In genomic region chr9:58546630-58547360, GRCm38 (mm10) we compare ENCODE assay signal across 11 mouse cellular contexts. TPM values are rescaled to one million over a fixed set of nuclear protein-coding genes. Genes with fewer than 3 reads are reported as not detected.
DNase-seq lines count a peak whose midpoint lies in the region; ATAC-seq and TF ChIP-seq lines count a peak whose summit lies in the region.
"Had no signal": no experiment of that assay in that cellular context is flagged by ENCODE, and none has a peak within 500 bp of the region (broad histone marks: within the 10 kb centered on the region; RNA-seq: fewer than 3 reads in every experiment).

No protein-coding gene starts in this region.

- intact Hi-C loops in gastrocnemius, adult 2 months (cut with DNase I) = loop anchor here (10.0 kb wide), 1 partner anchor 328 kb away; no protein-coding TSS in a partner anchor

- no peak for TF ChIP-seq CTCF in gastrocnemius, adult 2 months (IDR thresholded peaks at IDR 0.05)

- peak overlapping the region; percentile 3; the same call in 1 of the 2 replicates for H3K27ac ChIP-seq in gastrocnemius, adult 2 months
- H3K27ac ChIP-seq: limb, embryonic 13.5 days had no signal

- peak overlapping the region; percentile 3; the same call in 1 of the 2 replicates for H3K4me3 ChIP-seq in gastrocnemius, adult 2 months
- H3K4me3 ChIP-seq: limb, embryonic 13.5 days had no signal

- ATAC-seq in monocyte, adult 5-6 weeks (replicated peaks; ENCODE audit: insufficient number of reproducible peaks, low FRiP score, low TSS enrichment, poor library complexity, severe bottlenecking) = no peak
- ATAC-seq: hindbrain, embryonic 16.5 days had no signal

- DNase-seq in cerebellum, adult 11 months = peak; percentile 64
- no peak for DNase-seq in cerebellum, postnatal 4 days (ENCODE audit: low spot score in 2 of 2)
- peak; percentile 77 for DNase-seq in right cerebral cortex, adult 18-20 months
- no peak for DNase-seq in right cerebral cortex, postnatal 4 days
- peak; percentile 79 for DNase-seq in gastrocnemius, adult 2 months
- DNase-seq in skeletal muscle tissue, adult 2 months (ENCODE audit: low read depth, low spot score) = peak; percentile 74
- no peak for DNase-seq in embryo, embryonic 10.5 days (ENCODE audit: low spot score)
- DNase-seq: thymus, postnatal 14 days had no signal

RNA-seq across cellular contexts. Expression of gene Cd276, which starts 8.4 kb away (rescaled TPM):
- total RNA-seq in gastrocnemius, adult 2 months (2021) = 10 to 100 TPM in 1 of 2 experiments, 1 to 10 TPM in 1; 9.2 to 10.2 TPM
- total RNA-seq in monocyte, adult 5-6 weeks (2017) = 0.29 to 7.2 TPM (median 0.53 TPM) in 3 replicates

RNA-seq across cellular contexts. Expression of gene Nptn, which starts 35.2 kb away (rescaled TPM):
- total RNA-seq in gastrocnemius, adult 2 months (2021) = 100 to 1,000 TPM; 102 to 114 TPM
- 321 to 443 TPM (median 357 TPM) in 3 replicates for total RNA-seq in monocyte, adult 5-6 weeks (2017)

RNA-seq across cellular contexts. Expression of gene Insyn1, which starts 58.4 kb away (rescaled TPM):
- total RNA-seq in gastrocnemius, adult 2 months (2021) = 10 to 100 TPM; 17.3 to 20.1 TPM
- not detected in 3 replicates for total RNA-seq in monocyte, adult 5-6 weeks (2017)

Comparison
In these comparisons a context has a peak if more than half of its experiments do, and no peak if none do; other contexts are left out.
1. DNase-seq: peak in cerebellum, adult 11 months (single experiment), right cerebral cortex, adult 18-20 months (single experiment), gastrocnemius, adult 2 months (single experiment) and skeletal muscle tissue, adult 2 months (single experiment); none in cerebellum, postnatal 4 days (0 of 2), right cerebral cortex, postnatal 4 days (single experiment) and embryo, embryonic 10.5 days (single experiment).
2. RNA of gene Insyn1, which starts 58.4 kb away (total RNA-seq): 17.3 to 20.1 TPM in gastrocnemius, adult 2 months; not detected in monocyte, adult 5-6 weeks; every median in the first group is over 10 times any median in the second.